Mouse (Mus musculus): ENCODE results near the gene Nt5c2. TPM values are rescaled to one million over a fixed set of nuclear protein-coding genes. Genes with fewer than 3 reads are reported as not detected.

Gene Nt5c2
- polyA plus RNA-seq, 1 experiment from 2014 or later, result 45.3 TPM

DNA sequence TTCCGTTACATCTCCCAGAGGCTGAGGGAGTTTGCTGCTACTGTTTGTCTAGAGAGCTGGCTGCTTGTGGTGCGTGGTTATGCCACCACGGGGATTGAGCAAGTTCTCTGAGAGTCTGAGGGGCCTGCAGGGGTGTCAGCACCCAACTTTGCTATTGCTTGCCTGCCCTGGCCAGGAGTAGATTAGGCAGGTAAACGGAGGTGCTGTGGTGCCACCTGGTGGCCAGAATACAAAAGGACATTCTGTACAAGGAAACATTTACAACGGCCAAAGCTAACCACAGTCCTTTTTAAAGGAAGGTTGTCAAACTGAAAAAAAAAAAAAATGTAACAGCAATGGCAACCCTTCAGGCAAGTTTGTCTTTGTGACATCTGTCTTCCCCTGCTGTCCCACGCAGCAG, 145.4 kb downstream of the Nt5c2 start:
- Histone ChIP-seq H3K4me3 (ENCODE audit: low read depth, low read length) (no peak overlapping the region), H3K9me3 (ENCODE audit: low read length) (no peaks in the 10 kb centered on the region), H3K4me2 (replicated peaks; ENCODE audit: low read depth, low read length) (no peak overlapping the region), H3K27me3 (replicated peaks; ENCODE audit: insufficient read depth, low read length) (no peaks in the 10 kb centered on the region), H3K36me3 (ENCODE audit: insufficient read depth, low read length) (no peaks in the 10 kb centered on the region), H3K27ac (ENCODE audit: low read length) (no peak overlapping the region), H3K9ac (replicated peaks; ENCODE audit: low read depth) (no peak overlapping the region), H3K4me1 (ENCODE audit: insufficient read depth, low read depth, low read length) (no peaks in the 10 kb centered on the region)
- ATAC-seq (peak; percentile 89), DNase-seq (ENCODE audit: low spot score) (peak; percentile 91)
- TF ChIP-seq EP300 (IDR thresholded peaks at IDR 0.05) (no peak), CTCF (IDR thresholded peaks at IDR 0.05) (peak; percentile 93)
- WGBS, result 9% methylated on average over 6 of the region's 6 CpGs

DNA sequence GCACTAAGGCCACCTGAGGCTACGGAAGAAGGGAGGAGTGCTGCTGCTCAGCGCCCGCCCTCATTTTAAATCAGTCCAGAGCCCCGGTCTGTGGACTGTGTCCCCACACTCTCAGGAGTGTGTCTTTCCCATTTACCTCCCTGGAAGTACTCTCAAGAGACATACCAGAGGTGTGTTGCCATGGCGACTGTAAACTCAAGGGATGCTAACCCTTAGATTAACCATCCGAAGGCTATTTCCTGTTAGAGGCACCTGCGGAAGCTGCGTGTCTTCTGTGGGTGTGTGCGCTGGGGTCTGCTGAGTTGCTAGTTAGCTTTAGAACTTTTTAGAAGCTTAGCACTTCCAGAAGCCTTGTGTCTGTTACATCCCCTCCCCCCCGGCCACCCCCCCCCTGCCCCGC, 145.9 kb downstream of the Nt5c2 start:
- Histone ChIP-seq H3K9me3 (ENCODE audit: low read length) (no peaks in the 10 kb centered on the region), H3K9ac (replicated peaks; ENCODE audit: low read depth) (no peak overlapping the region), H3K36me3 (ENCODE audit: insufficient read depth, low read length) (no peaks in the 10 kb centered on the region), H3K27ac (ENCODE audit: low read length) (no peak overlapping the region), H3K4me3 (ENCODE audit: low read depth, low read length) (no peak overlapping the region), H3K27me3 (replicated peaks; ENCODE audit: insufficient read depth, low read length) (no peaks in the 10 kb centered on the region), H3K4me2 (replicated peaks; ENCODE audit: low read depth, low read length) (no peak overlapping the region), H3K4me1 (ENCODE audit: insufficient read depth, low read depth, low read length) (no peaks in the 10 kb centered on the region)
- peak; percentile 36 for DNase-seq (ENCODE audit: low spot score)
- ATAC-seq, result peak; percentile 57
- no peak for TF ChIP-seq EP300 (IDR thresholded peaks at IDR 0.05)
- TF ChIP-seq CTCF (IDR thresholded peaks at IDR 0.05), result no peak
- WGBS, result 42% methylated on average over 11 of the region's 11 CpGs

DNA sequence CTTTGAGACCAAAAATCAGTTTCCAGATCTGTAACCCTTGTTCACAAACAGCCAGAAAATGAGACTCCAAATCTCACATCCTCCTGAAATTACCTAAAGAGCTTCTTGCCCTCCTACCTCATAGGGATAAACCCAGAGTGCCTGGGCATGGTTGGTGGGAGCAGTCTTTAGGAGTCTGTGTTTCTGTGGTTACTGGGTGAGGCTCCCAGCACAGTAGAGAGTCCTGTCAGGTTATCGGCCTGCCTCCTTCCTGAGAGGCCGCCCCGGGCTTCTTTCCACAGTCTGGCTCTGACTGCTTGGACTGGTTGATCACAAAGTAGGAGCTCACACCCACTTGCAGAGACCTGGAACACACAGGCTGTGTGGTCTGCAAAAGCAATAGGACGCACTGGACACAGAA, 149.6 kb downstream of the Nt5c2 start:
- Histone ChIP-seq H3K9ac (replicated peaks; ENCODE audit: low read depth) (no peak overlapping the region), H3K27ac (ENCODE audit: low read length) (no peak overlapping the region), H3K36me3 (ENCODE audit: insufficient read depth, low read length) (no peaks in the 10 kb centered on the region), H3K4me2 (replicated peaks; ENCODE audit: low read depth, low read length) (no peak overlapping the region), H3K9me3 (ENCODE audit: low read length) (no peaks in the 10 kb centered on the region), H3K4me3 (ENCODE audit: low read depth, low read length) (no peak overlapping the region), H3K27me3 (replicated peaks; ENCODE audit: insufficient read depth, low read length) (no peaks in the 10 kb centered on the region), H3K4me1 (ENCODE audit: insufficient read depth, low read depth, low read length) (no peaks in the 10 kb centered on the region)
- ATAC-seq, result no peak
- TF ChIP-seq CTCF (IDR thresholded peaks at IDR 0.05) (no peak), EP300 (IDR thresholded peaks at IDR 0.05) (no peak)
- 68% methylated on average over 4 of the region's 4 CpGs for WGBS
- no peak for DNase-seq (ENCODE audit: low spot score)

DNA sequence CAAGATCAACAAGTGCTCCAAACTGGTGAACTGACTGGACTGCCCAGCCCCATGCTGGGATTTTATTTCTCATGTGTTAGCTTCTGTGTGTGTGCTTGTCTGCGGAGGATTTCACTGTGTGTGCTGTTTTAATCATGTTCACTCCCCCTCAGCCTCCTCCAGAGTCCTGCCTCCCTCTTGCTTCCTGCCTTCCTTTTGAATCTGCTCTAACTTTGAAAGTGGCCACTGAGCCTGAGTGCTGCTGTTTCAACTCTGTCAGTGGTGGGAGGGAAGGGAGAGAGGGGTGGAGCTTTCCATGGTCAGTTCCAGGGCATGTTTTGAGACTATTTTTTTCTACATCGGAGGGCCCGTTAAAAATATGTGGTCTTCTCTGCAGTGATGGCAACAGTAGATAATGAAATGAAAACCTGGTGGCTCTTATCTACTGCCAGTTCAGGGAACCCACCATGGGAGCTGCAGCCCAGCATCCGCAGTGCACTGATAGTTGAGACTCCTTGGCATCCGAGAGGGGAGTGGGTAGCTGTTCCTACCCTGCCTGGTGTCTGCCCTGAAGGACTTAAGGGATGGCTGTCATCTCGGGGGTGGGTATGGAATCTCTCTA, 150.1 kb downstream of the Nt5c2 start:
- WGBS, result 50% methylated on average over 6 of the region's 6 CpGs
- Histone ChIP-seq H3K9me3 (ENCODE audit: low read length) (no peaks in the 10 kb centered on the region), H3K4me3 (ENCODE audit: low read depth, low read length) (no peak overlapping the region), H3K4me2 (replicated peaks; ENCODE audit: low read depth, low read length) (no peak overlapping the region), H3K4me1 (ENCODE audit: insufficient read depth, low read depth, low read length) (no peaks in the 10 kb centered on the region), H3K27ac (ENCODE audit: low read length) (no peak overlapping the region), H3K9ac (replicated peaks; ENCODE audit: low read depth) (no peak overlapping the region), H3K36me3 (ENCODE audit: insufficient read depth, low read length) (no peaks in the 10 kb centered on the region), H3K27me3 (replicated peaks; ENCODE audit: insufficient read depth, low read length) (no peaks in the 10 kb centered on the region)
- TF ChIP-seq EP300 (IDR thresholded peaks at IDR 0.05), result no peak
- TF ChIP-seq CTCF (IDR thresholded peaks at IDR 0.05), result no peak
- no peak for ATAC-seq
- DNase-seq (ENCODE audit: low spot score), result peak; percentile 22

DNA sequence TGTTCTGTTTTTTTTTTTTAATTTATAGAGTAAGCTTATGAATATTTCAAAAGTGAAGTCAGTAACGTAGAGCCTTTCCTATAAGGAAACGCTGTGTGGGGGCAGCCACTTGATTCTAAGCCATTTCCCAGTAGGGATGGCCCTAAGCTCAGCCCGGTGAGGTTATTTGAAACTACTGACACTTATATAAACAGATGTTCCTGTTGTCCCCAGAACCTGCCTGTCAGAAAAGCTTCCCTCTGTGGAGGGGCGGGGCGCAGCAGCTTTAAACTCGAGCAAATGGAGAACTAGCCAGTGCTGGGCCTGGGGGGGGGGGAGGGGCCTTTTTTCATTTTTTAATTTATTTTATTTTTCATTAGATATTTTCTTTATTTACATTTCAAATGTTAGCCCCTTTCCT, 150.9 kb downstream of the Nt5c2 start:
- Histone ChIP-seq H3K4me2 (replicated peaks; ENCODE audit: low read depth, low read length) (no peak overlapping the region), H3K9me3 (ENCODE audit: low read length) (no peaks in the 10 kb centered on the region), H3K36me3 (ENCODE audit: insufficient read depth, low read length) (no peaks in the 10 kb centered on the region), H3K9ac (replicated peaks; ENCODE audit: low read depth) (no peak overlapping the region), H3K27me3 (replicated peaks; ENCODE audit: insufficient read depth, low read length) (no peaks in the 10 kb centered on the region), H3K27ac (ENCODE audit: low read length) (no peak overlapping the region), H3K4me1 (ENCODE audit: insufficient read depth, low read depth, low read length) (no peaks in the 10 kb centered on the region), H3K4me3 (ENCODE audit: low read depth, low read length) (no peak overlapping the region)
- 42% methylated on average over 6 of the region's 6 CpGs for WGBS
- ATAC-seq (no peak; the same call in 1 of the 2 replicates), DNase-seq (ENCODE audit: low spot score) (no peak)
- TF ChIP-seq CTCF (IDR thresholded peaks at IDR 0.05), result no peak
- TF ChIP-seq EP300 (IDR thresholded peaks at IDR 0.05), result no peak

DNA sequence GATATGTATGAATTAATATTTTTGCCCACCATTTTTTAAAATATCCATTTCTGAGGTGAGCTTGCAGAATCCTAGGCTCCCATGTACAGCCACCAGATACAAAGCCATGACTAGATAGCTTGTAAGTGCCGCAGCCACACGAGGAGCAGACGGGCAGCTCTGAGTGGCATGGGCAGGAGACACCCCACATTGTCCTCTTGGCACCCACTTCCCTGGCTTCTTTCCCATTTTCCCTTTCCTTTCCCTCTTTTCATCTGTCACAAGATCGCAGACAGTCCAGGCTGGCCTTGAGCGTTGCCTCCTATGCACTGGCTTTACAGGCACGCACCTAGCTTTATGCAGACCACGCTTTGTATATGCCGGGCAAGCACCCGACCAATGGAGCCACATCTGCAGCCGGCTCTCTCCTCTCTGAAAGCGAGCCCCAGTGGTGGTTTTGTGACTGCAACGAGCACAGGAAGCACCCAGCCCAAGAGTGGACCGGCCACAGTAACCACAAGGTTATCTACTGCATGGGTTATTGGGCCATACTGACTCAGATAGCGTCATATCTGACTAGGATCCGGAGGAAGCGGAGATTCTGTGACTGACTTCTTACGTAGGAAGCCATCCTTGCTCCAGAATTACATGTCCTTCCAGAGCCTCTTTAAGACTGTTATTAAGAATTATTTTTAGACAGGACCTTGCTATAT, 151.6 kb downstream of the Nt5c2 start:
- DNase-seq (ENCODE audit: low spot score) (peak; percentile 62), ATAC-seq (peak; percentile 53)
- no peaks in the 10 kb centered on the region for H3K4me1 ChIP-seq (ENCODE audit: insufficient read depth, low read depth, low read length)
- no peaks in the 10 kb centered on the region for H3K36me3 ChIP-seq (ENCODE audit: insufficient read depth, low read length)
- no peaks in the 10 kb centered on the region for H3K9me3 ChIP-seq (ENCODE audit: low read length)
- WGBS, result 69% methylated on average over 17 of the region's 17 CpGs
- H3K27me3 ChIP-seq (replicated peaks; ENCODE audit: insufficient read depth, low read length), result no peaks in the 10 kb centered on the region
- no peak overlapping the region for H3K4me3 ChIP-seq (ENCODE audit: low read depth, low read length)
- TF ChIP-seq CTCF (IDR thresholded peaks at IDR 0.05), result 0 out of 2 replicates have a peak, but pooled peaks have one; percentile 4
- TF ChIP-seq EP300 (IDR thresholded peaks at IDR 0.05), result no peak
- no peak overlapping the region for H3K9ac ChIP-seq (replicated peaks; ENCODE audit: low read depth)
- no peak overlapping the region for H3K27ac ChIP-seq (ENCODE audit: low read length)
- H3K4me2 ChIP-seq (replicated peaks; ENCODE audit: low read depth, low read length), result no peak overlapping the region

All from lung, postnatal 0 days (tissue).